Mouse (Mus musculus) lung, adult 2 months (tissue): ENCODE results near the gene C1galt1. TPM values are rescaled to one million over a fixed set of nuclear protein-coding genes. Genes with fewer than 3 reads are reported as not detected.

Experiments used
- DNase-seq: peaks from one replicate; pipeline ENCODE4 v3.0.0; 2022
- H3K4me1 ChIP-seq: fragments of 200-500 bp; 2 replicates; pipeline ENCODE4 v1.6.1; 2011; ENCODE audit warnings: low read length; ENCODE audit not compliant: control insufficient read depth, insufficient read depth
- H3K4me3 ChIP-seq: fragments of 200-500 bp; replicated peaks from 2 replicates; pipeline ENCODE3; 2011; ENCODE audit warnings: low read depth, mild to moderate bottlenecking, control low read depth, low read length; ENCODE audit errors: extremely low read depth
- CTCF ChIP-seq: fragments of 200-500 bp; IDR thresholded peaks from 2 replicates; pipeline ENCODE4 v1.5.1; 2011; ENCODE audit warnings: mild to moderate bottlenecking, low read length, control low read depth; ENCODE audit not compliant: insufficient read depth
- POLR2A ChIP-seq: fragments of 200-500 bp; IDR thresholded peaks from 2 replicates; pipeline ENCODE4 v1.6.1; 2011; ENCODE audit warnings: low read depth, mild to moderate bottlenecking, control low read depth, low read length, borderline replicate concordance; ENCODE audit errors: extremely low read depth
- WGBS: fragments of 180-500 bp; shearing (Covaris S2); methylation state at CpG from one replicate; pipeline ENCODE4 v1.1.7; 2018; 5-methylcytosine and 5-hydroxymethylcytosine counted together
- polyA plus RNA-seq: library from polyadenylated mRNA; depleted of rRNA; stranded (reverse); fragments of >200 nt; gene quantifications from 2 replicates; pipeline ENCODE4 v1.2.3, GENCODE M21; 2012; rRNA removed

Gene C1galt1
- polyA plus RNA-seq, 1 experiment, result 5.6 TPM

DNA sequence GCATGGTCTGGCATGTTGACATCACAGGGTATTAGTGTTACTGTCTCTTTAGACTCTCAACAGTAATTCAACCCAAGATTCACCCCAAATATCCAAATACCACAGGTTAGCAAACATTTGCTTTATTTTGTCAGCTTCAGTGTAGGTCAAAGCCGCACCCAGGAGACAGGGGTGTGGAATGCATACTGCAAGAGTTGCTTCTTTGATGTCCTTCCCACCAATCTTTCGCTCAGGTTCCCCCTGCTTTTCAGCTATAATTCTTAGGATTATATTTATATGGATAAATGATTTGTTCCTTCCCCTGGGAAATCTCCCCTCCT lies 42.0 kb downstream of the C1galt1 start:
- WGBS, result 78% methylated on average over 2 of the region's 2 CpGs
- Histone ChIP-seq H3K4me1 (no peaks in the 10 kb centered on the region), H3K4me3 (no peak overlapping the region)
- no peak for TF ChIP-seq POLR2A
- TF ChIP-seq CTCF, result no peak
- DNase-seq, result no peak

- WGBS, result 71% methylated on average over 5 of the region's 5 CpGs
- TF ChIP-seq POLR2A (no peak), CTCF (no peak)
- Histone ChIP-seq H3K4me1 (no peaks in the 10 kb centered on the region), H3K4me3 (no peak overlapping the region)
- DNase-seq, result no peak
These were observed 51.7 kb downstream of the C1galt1 start for GRCm38 (mm10) chr6:7896339-7896738.

DNA sequence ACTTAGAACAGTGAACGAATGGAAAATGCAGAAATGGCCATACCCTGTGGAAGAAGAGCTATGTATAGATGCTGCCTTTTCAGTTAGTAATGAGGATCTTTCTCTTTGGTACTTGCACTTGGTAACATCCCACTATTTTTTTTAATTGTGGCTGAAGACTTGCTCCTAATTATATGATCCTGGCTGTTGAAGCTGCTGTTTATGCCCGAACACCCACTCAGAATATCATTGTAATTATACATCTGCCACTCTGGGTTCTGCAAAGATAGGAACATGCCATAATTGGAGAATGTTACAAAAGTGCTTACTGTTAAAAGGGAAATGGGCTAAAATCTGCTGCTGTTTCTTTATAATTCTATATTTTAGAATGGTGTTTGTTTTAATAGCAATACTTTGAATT lies 67.4 kb downstream of the C1galt1 start:
- TF ChIP-seq POLR2A, result no peak
- no peak for TF ChIP-seq CTCF
- no peak overlapping the region for H3K4me3 ChIP-seq
- H3K4me1 ChIP-seq, result no peaks in the 10 kb centered on the region
- DNase-seq, result no peak
- 66% methylated on average over 2 of the region's 2 CpGs for WGBS

Other genes with a start within 250 kb of the C1galt1 start
- 9.4 and 13.7 TPM in 2 replicates for gene Asns, start 151.6 kb upstream of the C1galt1 start, polyA plus RNA-seq